Mouse (Mus musculus) heart, embryonic 11.5 days (tissue): ENCODE data around the gene Alox12b. TPM values are rescaled to one million over a fixed set of nuclear protein-coding genes. Genes with fewer than 3 reads are reported as not detected.

Source experiments
- ATAC-seq: fragments of 200-750 bp; cut with Nextera tagmentation; replicated peaks from 2 replicates; pipeline ENCODE4 v1.8.0; 2017; ENCODE audit warnings: moderate library complexity; ENCODE audit not compliant: insufficient number of reproducible peaks, low FRiP score, low TSS enrichment
- H3K27ac ChIP-seq: fragments of 300-500 bp; sonication (generic); 2 replicates; pipeline ENCODE4 v1.5.1; 2014; ENCODE audit warnings: mild to moderate bottlenecking, low read depth, low read length
- H3K27me3 ChIP-seq: fragments of 300-500 bp; sonication (generic); 2 replicates; pipeline ENCODE4 v1.6.1; 2014; ENCODE audit warnings: mild to moderate bottlenecking, low read length, mixed read lengths; ENCODE audit not compliant: control insufficient read depth, insufficient read depth
- H3K36me3 ChIP-seq: fragments of 300-500 bp; sonication (generic); 2 replicates; pipeline ENCODE4 v1.6.1; 2014; ENCODE audit warnings: mild to moderate bottlenecking, low read length, moderate library complexity, mixed read lengths; ENCODE audit not compliant: control insufficient read depth, insufficient read depth
- H3K4me1 ChIP-seq: fragments of 300-500 bp; sonication (generic); 2 replicates; pipeline ENCODE4 v1.6.1; 2014; ENCODE audit warnings: low read length; ENCODE audit not compliant: control insufficient read depth, insufficient read depth
- H3K4me2 ChIP-seq: fragments of 300-500 bp; sonication (generic); 2 replicates; pipeline ENCODE4 v1.6.1; 2014; ENCODE audit warnings: mild to moderate bottlenecking, moderate library complexity
- H3K4me3 ChIP-seq: fragments of 300-500 bp; sonication (generic); 2 replicates; pipeline ENCODE4 v1.5.1; 2014; ENCODE audit warnings: low read depth, low read length
- H3K9ac ChIP-seq: fragments of 300-500 bp; sonication (generic); 2 replicates; pipeline ENCODE4 v1.6.1; 2014; ENCODE audit warnings: mild to moderate bottlenecking, low read depth, low read length, moderate library complexity
- H3K9me3 ChIP-seq: fragments of 300-500 bp; sonication (generic); replicated peaks from 2 replicates; pipeline ENCODE4 v1.6.1; 2016; ENCODE audit warnings: low read length; ENCODE audit not compliant: control insufficient read depth
- WGBS: fragments of 180-500 bp; shearing (Covaris S2); extraction: QIAGEN DNeasy Blood & Tissue Kit; methylation state at CpG from one replicate; pipeline ENCODE4 v1.1.7; 2014; ENCODE audit not compliant: insufficient replicate concordance; 5-methylcytosine and 5-hydroxymethylcytosine counted together
- polyA plus RNA-seq: library from polyadenylated mRNA; unstranded; fragments of >200 nt; fragmentation: Nextera tagmentation; extraction: Ambion mirVana; gene quantifications from 2 replicates; pipeline ENCODE4 v1.2.1, GENCODE M21; 2014

The Alox12b gene
- polyA plus RNA-seq, 1 experiment from 2014 or later = not detected

DNA sequence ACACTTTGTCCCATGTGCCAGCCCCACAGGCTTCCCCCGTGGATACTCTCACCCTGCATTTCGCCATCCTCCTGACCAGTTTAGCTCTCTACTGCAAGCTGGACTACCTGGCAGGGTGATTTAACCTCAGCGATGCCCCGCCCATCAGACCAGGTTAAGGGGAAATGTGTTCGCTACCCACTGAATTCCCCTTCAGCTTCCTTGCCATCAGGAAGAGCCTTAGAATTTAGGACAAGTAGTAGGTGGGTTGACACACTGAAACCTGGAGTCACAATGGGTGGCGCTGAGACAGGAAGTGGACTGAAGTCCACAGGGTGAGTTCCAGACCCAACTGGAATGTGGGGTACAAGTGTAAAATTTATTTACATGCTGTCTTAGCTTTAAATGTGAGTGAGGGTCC is 41.0 kb downstream of the Alox12b start, which contains the start of gene Alox8:
Gene Alox8, minus strand, starts transcription at position 101 of the 400 bp plus-strand sequence.
- Histone ChIP-seq H3K4me3 (peak within 1 kb of the TSS; percentile 23; the same call in 1 of the 2 replicates), H3K4me2 (peak within 1 kb of the TSS; percentile 60), H3K27ac (no peak within 1 kb of the TSS), H3K36me3 (no peaks in the 10 kb centered on the region), H3K4me1 (peaks cover 7% of the 10 kb centered on the region), H3K9ac (peak within 1 kb of the TSS; percentile 55), H3K9me3 (no peaks in the 10 kb centered on the region), H3K27me3 (peaks cover 24% of the 10 kb centered on the region)
- no peak for ATAC-seq
- 33% methylated on average over 6 of the region's 6 CpGs for WGBS

DNA sequence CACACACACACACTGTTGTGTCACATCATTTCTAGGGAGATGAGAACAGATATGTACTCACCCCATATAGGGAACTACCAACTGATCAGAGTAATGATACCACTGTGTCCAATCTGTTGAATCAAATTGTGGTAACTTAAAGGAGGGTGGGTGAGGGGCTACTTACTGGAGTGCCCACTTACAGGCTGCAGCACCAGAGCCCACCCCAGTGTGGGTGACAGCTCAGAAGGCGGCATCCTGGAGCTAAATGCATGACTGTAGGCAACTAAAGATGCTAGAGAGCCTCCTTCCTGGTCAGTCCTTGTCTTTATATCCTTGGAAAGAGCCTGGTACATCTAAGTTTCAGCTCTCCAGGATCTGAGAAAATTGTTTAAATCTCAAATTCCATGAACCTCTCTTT is 42.5 kb downstream of the Alox12b start:
- Histone ChIP-seq H3K36me3 (no peaks in the 10 kb centered on the region), H3K4me3 (no peak overlapping the region), H3K4me2 (no peak overlapping the region), H3K27ac (no peak overlapping the region), H3K9ac (no peak overlapping the region), H3K9me3 (no peaks in the 10 kb centered on the region), H3K4me1 (peaks cover 7% of the 10 kb centered on the region), H3K27me3 (peaks cover 24% of the 10 kb centered on the region)
- ATAC-seq = no peak
- 78% methylated on average over 1 of the region's 1 CpGs for WGBS

GRCm38 (mm10) chr11:69200231-69200630 is 43.4 kb downstream of the Alox12b start:
- no peak overlapping the region for H3K27ac ChIP-seq
- ATAC-seq = no peak
- no peak overlapping the region for H3K4me2 ChIP-seq
- H3K36me3 ChIP-seq = no peaks in the 10 kb centered on the region
- H3K4me3 ChIP-seq = no peak overlapping the region
- H3K4me1 ChIP-seq = peaks cover 7% of the 10 kb centered on the region
- H3K9ac ChIP-seq = no peak overlapping the region
- H3K9me3 ChIP-seq = no peaks in the 10 kb centered on the region
- H3K27me3 ChIP-seq = peaks cover 24% of the 10 kb centered on the region
- WGBS = 20% methylated on average over 6 of the region's 6 CpGs

- ATAC-seq = no peak
- Histone ChIP-seq H3K27me3 (peaks cover 8% of the 10 kb centered on the region), H3K36me3 (no peaks in the 10 kb centered on the region), H3K27ac (no peak overlapping the region), H3K4me3 (no peak overlapping the region), H3K9ac (no peak overlapping the region), H3K4me1 (peaks cover 1% of the 10 kb centered on the region), H3K4me2 (no peak overlapping the region), H3K9me3 (no peaks in the 10 kb centered on the region)
- 69% methylated on average over 13 of the region's 13 CpGs for WGBS
These were observed 45.9 kb downstream of the Alox12b start for GRCm38 (mm10) chr11:69202469-69203230.

DNA sequence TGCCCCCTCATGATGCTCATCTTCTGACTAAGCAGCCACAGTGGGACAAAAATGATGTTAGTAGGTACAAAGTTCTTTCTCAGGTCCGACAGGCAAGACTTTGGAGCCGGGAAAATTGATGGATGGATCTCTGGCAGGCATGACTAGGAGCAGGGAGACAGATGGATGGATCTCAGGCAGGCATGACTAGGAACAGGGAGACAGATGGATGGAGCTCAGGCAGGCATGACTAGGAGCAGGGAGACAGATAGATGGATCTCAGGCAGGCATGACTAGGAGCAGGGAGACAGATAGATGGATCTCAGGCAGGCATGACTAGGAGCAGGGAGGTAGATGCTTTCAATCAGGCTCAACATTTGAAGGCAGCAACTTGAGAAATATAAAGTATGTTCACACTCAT is 54.6 kb downstream of the Alox12b start:
- Histone ChIP-seq H3K27me3 (0 out of 2 replicates have a peak, but pooled peaks cover 2% of the 10 kb centered on the region), H3K9ac (no peak overlapping the region), H3K27ac (no peak overlapping the region), H3K9me3 (no peaks in the 10 kb centered on the region), H3K36me3 (no peaks in the 10 kb centered on the region), H3K4me1 (no peaks in the 10 kb centered on the region), H3K4me2 (peak overlapping the region; percentile 19; the same call in 1 of the 2 replicates), H3K4me3 (no peak overlapping the region)
- ATAC-seq = no peak
- 19% methylated on average over 2 of the region's 2 CpGs for WGBS

DNA sequence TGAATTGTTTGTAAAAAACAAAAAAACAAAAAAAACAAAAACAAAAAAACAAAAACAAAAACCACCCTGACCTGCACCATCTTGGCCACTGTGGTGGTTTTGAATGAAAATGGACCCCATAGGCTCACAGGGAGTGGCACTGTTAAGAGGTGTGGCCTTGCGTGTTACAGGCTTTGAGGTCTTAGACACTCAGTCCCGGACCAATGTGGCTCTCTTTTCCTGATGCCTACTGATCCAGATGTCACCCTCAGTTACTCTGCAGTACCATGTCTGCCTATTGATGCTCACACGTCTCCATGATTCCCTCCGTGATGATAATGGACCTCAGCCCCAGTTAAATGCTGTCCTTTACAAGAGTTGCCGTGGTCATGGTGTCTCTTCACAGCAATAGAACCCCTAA is 60.6 kb downstream of the Alox12b start:
- H3K36me3 ChIP-seq = no peaks in the 10 kb centered on the region
- H3K4me3 ChIP-seq = no peak overlapping the region
- 0 out of 2 replicates have a peak, but pooled peaks cover 9% of the 10 kb centered on the region for H3K4me1 ChIP-seq
- no peaks in the 10 kb centered on the region for H3K9me3 ChIP-seq
- H3K4me2 ChIP-seq = no peak overlapping the region
- 82% methylated on average over 5 of the region's 5 CpGs for WGBS
- 0 out of 2 replicates have a peak, but pooled peaks cover 13% of the 10 kb centered on the region for H3K27me3 ChIP-seq
- no peak overlapping the region for H3K9ac ChIP-seq
- no peak overlapping the region for H3K27ac ChIP-seq
- no peak for ATAC-seq

- Histone ChIP-seq H3K4me3 (no peak overlapping the region), H3K9me3 (no peaks in the 10 kb centered on the region), H3K9ac (no peak overlapping the region), H3K36me3 (no peaks in the 10 kb centered on the region), H3K27ac (no peak overlapping the region), H3K4me1 (0 out of 2 replicates have a peak, but pooled peaks cover 9% of the 10 kb centered on the region), H3K4me2 (no peak overlapping the region), H3K27me3 (0 out of 2 replicates have a peak, but pooled peaks cover 13% of the 10 kb centered on the region)
- WGBS = 58% methylated on average over 2 of the region's 2 CpGs
- no peak for ATAC-seq
These were observed 61.9 kb downstream of the Alox12b start for GRCm38 (mm10) chr11:69218661-69219060.
